Mouse (Mus musculus): ENCODE data around the gene Gm3776. TPM values are rescaled to one million over a fixed set of nuclear protein-coding genes. Genes with fewer than 3 reads are reported as not detected.
"Not testable (repeated sequence)": the region's sequence is repeated elsewhere in the genome, so short reads cannot be mapped to it uniquely, and the experiment has no call there.

Gm3776 gene
- polyA plus RNA-seq, 1 experiment from 2014 or later = not detected

GRCm38 (mm10) chr9:78308122-78308521 lies 51.2 kb downstream of the Gm3776 start:
- not testable (repeated sequence) for H3K36me3 ChIP-seq (ENCODE audit: control insufficient read depth, insufficient read depth, low read length); H3K4me1 ChIP-seq (ENCODE audit: control insufficient read depth, insufficient read depth, low read length); H3K4me3 ChIP-seq (ENCODE audit: low read depth, low read length); H3K4me2 ChIP-seq; DNase-seq (ENCODE audit: low spot score, missing footprints); H3K9ac ChIP-seq (ENCODE audit: low read length); ATAC-seq (ENCODE audit: low FRiP score); H3K9me3 ChIP-seq (ENCODE audit: control insufficient read depth, low read length); H3K27me3 ChIP-seq (ENCODE audit: control insufficient read depth, insufficient read depth, low read length); H3K27ac ChIP-seq (ENCODE audit: low read depth, low read length)
- WGBS = 78% methylated on average over 3 of the region's 3 CpGs

- Histone ChIP-seq H3K27me3 (ENCODE audit: control insufficient read depth, insufficient read depth, low read length) (no peaks in the 10 kb centered on the region), H3K9me3 (ENCODE audit: control insufficient read depth, low read length) (no peaks in the 10 kb centered on the region), H3K27ac (ENCODE audit: low read depth, low read length) (no peak within 1 kb of the TSS), H3K4me3 (ENCODE audit: low read depth, low read length) (no peak within 1 kb of the TSS), H3K4me2 (no peak within 1 kb of the TSS), H3K36me3 (ENCODE audit: control insufficient read depth, insufficient read depth, low read length) (no peaks in the 10 kb centered on the region), H3K4me1 (ENCODE audit: control insufficient read depth, insufficient read depth, low read length) (no peaks in the 10 kb centered on the region), H3K9ac (ENCODE audit: low read length) (no peak within 1 kb of the TSS)
- 76% methylated on average over 2 of the region's 2 CpGs for WGBS
- no peak for ATAC-seq (ENCODE audit: low FRiP score)
- DNase-seq (ENCODE audit: low spot score, missing footprints) = no peak
These were observed 57.8 kb downstream of the Gm3776 start, which contains the start of gene Omt2a for GRCm38 (mm10) chr9:78314696-78315095. Gene Omt2a, minus strand, starts transcription at chr9:78314796.

Other genes with a start within 250 kb of the Gm3776 start
- gene Gcm1, start 205.2 kb upstream of the Gm3776 start, polyA plus RNA-seq (2014; fragmentation: Nextera tagmentation; extraction: Ambion mirVana) = 0.10 and 0.12 TPM in 2 replicates
- 31.6 and 33.5 TPM in 2 replicates for gene Fbxo9, start 148.1 kb upstream of the Gm3776 start, polyA plus RNA-seq (2014; fragmentation: Nextera tagmentation; extraction: Ambion mirVana)
- gene Ick, start 147.9 kb upstream of the Gm3776 start, polyA plus RNA-seq (2014; fragmentation: Nextera tagmentation; extraction: Ambion mirVana) = 35.3 and 35.9 TPM in 2 replicates
- gene Gsta4, start 74.4 kb upstream of the Gm3776 start, polyA plus RNA-seq (2014; fragmentation: Nextera tagmentation; extraction: Ambion mirVana) = 24.9 and 27.2 TPM in 2 replicates
- gene Gsta1, start 26.5 kb upstream of the Gm3776 start, polyA plus RNA-seq (2014; fragmentation: Nextera tagmentation; extraction: Ambion mirVana) = not detected in 2 replicates
- gene Gm10639, start 32.8 kb downstream of the Gm3776 start, polyA plus RNA-seq (2014; fragmentation: Nextera tagmentation; extraction: Ambion mirVana) = not detected in 2 replicates
- not detected in 2 replicates for gene Omt2a, start 57.7 kb downstream of the Gm3776 start, polyA plus RNA-seq (2014; fragmentation: Nextera tagmentation; extraction: Ambion mirVana)
- gene Omt2b, start 70.5 kb downstream of the Gm3776 start, polyA plus RNA-seq (2014; fragmentation: Nextera tagmentation; extraction: Ambion mirVana) = not detected in 2 replicates
- not detected in 2 replicates for gene Gsta2, start 98.7 kb downstream of the Gm3776 start, polyA plus RNA-seq (2014; fragmentation: Nextera tagmentation; extraction: Ambion mirVana)
- gene Dppa5a, start 111.0 kb downstream of the Gm3776 start, polyA plus RNA-seq (2014; fragmentation: Nextera tagmentation; extraction: Ambion mirVana) = 0.25 and 0.76 TPM in 2 replicates
- gene Ooep, start 121.6 kb downstream of the Gm3776 start, polyA plus RNA-seq (2014; fragmentation: Nextera tagmentation; extraction: Ambion mirVana) = 1.4 and 1.8 TPM in 2 replicates
- gene Ddx43, start 138.6 kb downstream of the Gm3776 start, polyA plus RNA-seq (2014; fragmentation: Nextera tagmentation; extraction: Ambion mirVana) = 0.11 and 0.56 TPM in 2 replicates
- 0.51 and 0.63 TPM in 2 replicates for gene Cgas, start 186.1 kb downstream of the Gm3776 start, polyA plus RNA-seq (2014; fragmentation: Nextera tagmentation; extraction: Ambion mirVana)
- 26.0 and 28.3 TPM in 2 replicates for gene Mto1, start 191.1 kb downstream of the Gm3776 start, polyA plus RNA-seq (2014; fragmentation: Nextera tagmentation; extraction: Ambion mirVana)
- gene Gm17324, start 191.7 kb downstream of the Gm3776 start, polyA plus RNA-seq (2014; fragmentation: Nextera tagmentation; extraction: Ambion mirVana) = 0.52 and 1.1 TPM in 2 replicates
- 4,628 and 4,661 TPM in 2 replicates for gene Eef1a1, start 232.0 kb downstream of the Gm3776 start, polyA plus RNA-seq (2014; fragmentation: Nextera tagmentation; extraction: Ambion mirVana)